Mouse (Mus musculus): ENCODE measurements around the gene Ttf2. TPM values are rescaled to one million over a fixed set of nuclear protein-coding genes. Genes with fewer than 3 reads are reported as not detected.

Gene Ttf2
- total RNA-seq, 2 experiments from 2014 or later = 4.5 to 4.8 TPM

- intact Hi-C loops (cut with DNase I; ENCODE audit: low total_unique reads) = no loop called here
- no peak for DNase-seq
Measured at GRCm38 (mm10) chr3:100993158-100993557, 23.7 kb upstream of the Ttf2 start.

- no peak for DNase-seq
- intact Hi-C loops (cut with DNase I; ENCODE audit: low total_unique reads) = no loop called here
Measured at GRCm38 (mm10) chr3:100990231-100990630, 20.8 kb upstream of the Ttf2 start.

- intact Hi-C loops (cut with DNase I; ENCODE audit: low total_unique reads) = no loop called here
Measured at GRCm38 (mm10) chr3:100989417-100989816, 20.0 kb upstream of the Ttf2 start.

GRCm38 (mm10) chr3:100979290-100979689, 9.8 kb upstream of the Ttf2 start:
- no peak for DNase-seq
- intact Hi-C loops (cut with DNase I; ENCODE audit: low total_unique reads) = loop anchor here (10.0 kb wide), 1 partner anchor 186 kb away; no protein-coding TSS in a partner anchor

More at GRCm38 (mm10) chr3:100989417-100989816, 20.0 kb upstream of the Ttf2 start:
- peak; percentile 37 for DNase-seq

- no peak for DNase-seq
Measured at GRCm38 (mm10) chr3:100973906-100974305, 4.4 kb upstream of the Ttf2 start.

GRCm38 (mm10) chr3:100963849-100964542, 5.5 kb downstream of the Ttf2 start:
- DNase-seq = peak; percentile 22
- intact Hi-C loops (cut with DNase I; ENCODE audit: low total_unique reads) = loop anchor here (10.0 kb wide), 1 partner anchor 491 kb away; no protein-coding TSS in a partner anchor

More at GRCm38 (mm10) chr3:100973906-100974305, 4.4 kb upstream of the Ttf2 start:
- intact Hi-C loops (cut with DNase I; ENCODE audit: low total_unique reads) = loop anchor here (10.0 kb wide), 1 partner anchor 191 kb away; no protein-coding TSS in a partner anchor

- DNase-seq = no peak
- intact Hi-C loops (cut with DNase I; ENCODE audit: low total_unique reads) = loop anchor here (10.0 kb wide), 1 partner anchor 493 kb away; no protein-coding TSS in a partner anchor
Measured at GRCm38 (mm10) chr3:100961501-100961900, 8.0 kb downstream of the Ttf2 start.

GRCm38 (mm10) chr3:100961007-100961406, 8.5 kb downstream of the Ttf2 start:
- DNase-seq = no peak
- intact Hi-C loops (cut with DNase I; ENCODE audit: low total_unique reads) = loop anchor here (10.0 kb wide), 1 partner anchor 494 kb away; no protein-coding TSS in a partner anchor

- intact Hi-C loops (cut with DNase I; ENCODE audit: low total_unique reads) = no loop called here
- no peak for DNase-seq
Measured at GRCm38 (mm10) chr3:100954616-100955015, 14.8 kb downstream of the Ttf2 start.

GRCm38 (mm10) chr3:100951531-100951930, 17.9 kb downstream of the Ttf2 start:
- DNase-seq = no peak
- intact Hi-C loops (cut with DNase I; ENCODE audit: low total_unique reads) = no loop called here

GRCm38 (mm10) chr3:100947286-100947685, 22.2 kb downstream of the Ttf2 start:
- DNase-seq = no peak
- intact Hi-C loops (cut with DNase I; ENCODE audit: low total_unique reads) = no loop called here

GRCm38 (mm10) chr3:100940496-100941037, 28.9 kb downstream of the Ttf2 start:
- intact Hi-C loops (cut with DNase I; ENCODE audit: low total_unique reads) = no loop called here
- no peak for DNase-seq

GRCm38 (mm10) chr3:100938211-100938610, 31.3 kb downstream of the Ttf2 start:
- intact Hi-C loops (cut with DNase I; ENCODE audit: low total_unique reads) = no loop called here
- DNase-seq = no peak

- DNase-seq = no peak
- intact Hi-C loops (cut with DNase I; ENCODE audit: low total_unique reads) = no loop called here
Measured at GRCm38 (mm10) chr3:100936201-100936600, 33.3 kb downstream of the Ttf2 start.

GRCm38 (mm10) chr3:100935521-100935920, 33.9 kb downstream of the Ttf2 start:
- DNase-seq = no peak
- intact Hi-C loops (cut with DNase I; ENCODE audit: low total_unique reads) = no loop called here

GRCm38 (mm10) chr3:100932077-100932944, 37.2 kb downstream of the Ttf2 start:
- no peak for DNase-seq
- intact Hi-C loops (cut with DNase I; ENCODE audit: low total_unique reads) = no loop called here

GRCm38 (mm10) chr3:100931332-100932076, 38.0 kb downstream of the Ttf2 start:
- no peak for DNase-seq
- intact Hi-C loops (cut with DNase I; ENCODE audit: low total_unique reads) = no loop called here

GRCm38 (mm10) chr3:100925176-100925575, 44.3 kb downstream of the Ttf2 start:
- DNase-seq = no peak
- intact Hi-C loops (cut with DNase I; ENCODE audit: low total_unique reads) = no loop called here

GRCm38 (mm10) chr3:100924065-100924732, 45.3 kb downstream of the Ttf2 start:
- DNase-seq = no peak
- intact Hi-C loops (cut with DNase I; ENCODE audit: low total_unique reads) = no loop called here

Data from gastrocnemius, postnatal 14 days (tissue).